Mouse (Mus musculus) C2C12 (cell line): ENCODE results near the gene Rbfox2. TPM values are rescaled to one million over a fixed set of nuclear protein-coding genes. Genes with fewer than 3 reads are reported as not detected.

Experiments used
- H3K27me3 ChIP-seq: one replicate; pipeline ENCODE4 v1.6.1; 2011; ENCODE audit not compliant: control insufficient read depth, insufficient read depth, insufficient read length
- H3K36me3 ChIP-seq: one replicate; pipeline ENCODE4 v1.6.1; 2011; ENCODE audit not compliant: control insufficient read depth, insufficient read depth
- H3K4me3 ChIP-seq: one replicate; pipeline ENCODE4 v1.5.1; 2011; ENCODE audit warnings: mild to moderate bottlenecking, control low read depth; ENCODE audit not compliant: poor library complexity, insufficient read depth, severe bottlenecking
- H3K79me2 ChIP-seq: one replicate; pipeline ENCODE4 v1.6.1; 2011; ENCODE audit not compliant: control insufficient read depth, insufficient read depth
- H3K79me3 ChIP-seq: one replicate; pipeline ENCODE4 v1.6.1; 2011; ENCODE audit warnings: low read depth, control low read depth
- H3ac ChIP-seq: one replicate; pipeline ENCODE3; 2011; ENCODE audit warnings: low read depth; ENCODE audit not compliant: control insufficient read depth, insufficient read length
- CEBPB ChIP-seq: IDR thresholded peaks from one replicate; pipeline ENCODE4 v1.6.1; 2011; ENCODE audit warnings: low read depth, mild to moderate bottlenecking, control low read depth, moderate library complexity
- CTCF ChIP-seq: IDR thresholded peaks from one replicate; pipeline ENCODE4 v1.5.1; 2011; ENCODE audit not compliant: control insufficient read depth, insufficient read depth, insufficient read length
- FOSL1 ChIP-seq: IDR thresholded peaks from one replicate; pipeline ENCODE4 v1.8.0; 2011; ENCODE audit warnings: mild to moderate bottlenecking, low read length; ENCODE audit not compliant: poor library complexity, insufficient read depth, severe bottlenecking
- MAX ChIP-seq: IDR thresholded peaks from one replicate; pipeline ENCODE4 v1.6.1; 2011; ENCODE audit warnings: mild to moderate bottlenecking, control low read depth
- MYOD1 ChIP-seq: IDR thresholded peaks from one replicate; pipeline ENCODE4 v1.6.1; 2011; ENCODE audit warnings: low read depth; ENCODE audit not compliant: control insufficient read depth, insufficient read length
- MYOG ChIP-seq: IDR thresholded peaks from one replicate; pipeline ENCODE4 v1.6.1; 2011; ENCODE audit not compliant: control insufficient read depth, insufficient read length; ENCODE audit errors: extremely low read depth
- USF1 ChIP-seq: IDR thresholded peaks from one replicate; pipeline ENCODE4 v1.6.1; 2011; ENCODE audit warnings: low read depth, mild to moderate bottlenecking, control low read depth, moderate library complexity
- polyA plus RNA-seq: library from polyadenylated mRNA; unstranded; fragments of >200 nt; fragmentation: generic; extraction: Trizol; gene quantifications from one replicate; pipeline ENCODE4 v1.2.1, GENCODE M21; 2012; ENCODE audit warnings: missing spikeins

Gene Rbfox2
- polyA plus RNA-seq, 1 experiment: 72.3 TPM

GRCm38 (mm10) chr15:77168781-77169180 lies 138.0 kb downstream of the Rbfox2 start:
- Histone ChIP-seq H3K27me3 (no peaks in the 10 kb centered on the region), H3K79me3 (peaks cover 8% of the 10 kb centered on the region), H3K79me2 (peaks cover 66% of the 10 kb centered on the region), H3K4me3 (no peak overlapping the region), H3K36me3 (no peaks in the 10 kb centered on the region), H3ac (no peak overlapping the region)
- TF ChIP-seq USF1 (no peak), CTCF (no peak), MYOG (no peak), CEBPB (no peak), MAX (no peak), MYOD1 (no peak), FOSL1 (no peak)

GRCm38 (mm10) chr15:77166225-77166732 lies 140.5 kb downstream of the Rbfox2 start:
- Histone ChIP-seq H3K4me3 (no peak overlapping the region), H3K36me3 (no peaks in the 10 kb centered on the region), H3K79me3 (peaks cover 5% of the 10 kb centered on the region), H3K79me2 (peaks cover 68% of the 10 kb centered on the region), H3K27me3 (no peaks in the 10 kb centered on the region), H3ac (no peak overlapping the region)
- TF ChIP-seq MAX: no peak
- TF ChIP-seq CTCF: no peak

GRCm38 (mm10) chr15:77163336-77163735 lies 143.5 kb downstream of the Rbfox2 start:
- no peak overlapping the region for H3K4me3 ChIP-seq
- no peaks in the 10 kb centered on the region for H3K36me3 ChIP-seq
- no peaks in the 10 kb centered on the region for H3K27me3 ChIP-seq
- H3ac ChIP-seq: no peak overlapping the region
- TF ChIP-seq MAX: peak; percentile 48
- TF ChIP-seq FOSL1: no peak
- TF ChIP-seq MYOG: no peak
- TF ChIP-seq MYOD1: peak; percentile 97
- peaks cover 16% of the 10 kb centered on the region for H3K79me3 ChIP-seq
- H3K79me2 ChIP-seq: peaks cover 72% of the 10 kb centered on the region

- Histone ChIP-seq H3K79me2 (peaks cover 72% of the 10 kb centered on the region), H3K36me3 (no peaks in the 10 kb centered on the region), H3K27me3 (no peaks in the 10 kb centered on the region), H3ac (peak overlapping the region; percentile 42), H3K79me3 (peaks cover 14% of the 10 kb centered on the region), H3K4me3 (no peak overlapping the region)
- TF ChIP-seq MAX (no peak), MYOG (no peak), USF1 (no peak), CEBPB (no peak)
These were observed 143.9 kb downstream of the Rbfox2 start for GRCm38 (mm10) chr15:77162931-77163330.

- Histone ChIP-seq H3K4me3 (no peak overlapping the region), H3K79me3 (peaks cover 12% of the 10 kb centered on the region), H3K79me2 (peaks cover 75% of the 10 kb centered on the region), H3ac (peak overlapping the region; percentile 19), H3K36me3 (no peaks in the 10 kb centered on the region), H3K27me3 (no peaks in the 10 kb centered on the region)
- TF ChIP-seq USF1 (no peak), MAX (no peak), FOSL1 (no peak), CEBPB (peak; percentile 56), MYOD1 (peak; percentile 80), CTCF (no peak), MYOG (no peak)
These were observed 145.4 kb downstream of the Rbfox2 start for GRCm38 (mm10) chr15:77161382-77161781.

GRCm38 (mm10) chr15:77160848-77161247 lies 146.0 kb downstream of the Rbfox2 start:
- peaks cover 12% of the 10 kb centered on the region for H3K79me3 ChIP-seq
- no peak overlapping the region for H3K4me3 ChIP-seq
- peaks cover 75% of the 10 kb centered on the region for H3K79me2 ChIP-seq
- H3K27me3 ChIP-seq: no peaks in the 10 kb centered on the region
- H3ac ChIP-seq: no peak overlapping the region
- H3K36me3 ChIP-seq: no peaks in the 10 kb centered on the region
- TF ChIP-seq CTCF (no peak), CEBPB (peak; percentile 98)
